Mouse (Mus musculus) spleen, adult 2 months (tissue): ENCODE measurements around the gene Nhlrc2.

ENCODE experiments used
- CTCF ChIP-seq: fragments of 200-500 bp; IDR thresholded peaks from 2 replicates; pipeline ENCODE4 v1.5.1; 2011; ENCODE audit warnings: mild to moderate bottlenecking, inconsistent platforms; ENCODE audit not compliant: insufficient read depth, insufficient read length, insufficient replicate concordance; ENCODE audit errors: extremely low read depth
- POLR2A ChIP-seq: fragments of 200-500 bp; IDR thresholded peaks from 2 replicates; pipeline ENCODE4 v1.6.1; 2011; ENCODE audit warnings: low read depth, low read length, inconsistent platforms

DNA sequence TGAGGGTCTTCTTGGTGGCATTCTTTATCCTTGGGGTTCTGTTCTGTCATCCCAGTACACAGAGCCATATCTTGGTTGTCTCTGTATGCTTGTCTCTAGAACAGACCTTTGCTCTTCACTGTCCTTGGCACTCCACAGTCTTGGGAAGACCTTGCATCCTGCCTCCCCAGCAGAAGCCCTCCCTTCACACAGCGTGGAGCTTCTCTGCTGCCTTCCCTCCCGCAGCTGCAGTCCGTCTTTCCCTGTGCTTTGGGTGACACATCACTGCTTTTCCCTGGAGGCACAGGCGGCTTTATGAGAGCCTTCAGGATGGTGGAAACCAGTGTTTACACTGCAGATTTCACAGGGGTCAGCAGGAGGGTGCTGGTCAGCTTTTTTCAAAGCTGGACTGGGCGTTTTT, 35.7 kb downstream of the Nhlrc2 start:
- TF ChIP-seq CTCF (no peak), POLR2A (no peak)
